Mouse (Mus musculus) forebrain, embryonic 10.5 days (tissue): Measurements from ENCODE around the gene Rpap1. TPM values are rescaled to one million over a fixed set of nuclear protein-coding genes. Genes with fewer than 3 reads are reported as not detected.

ENCODE experiments used
- DNase-seq: peaks from one replicate; pipeline ENCODE4 v3.0.0-alpha.2; 2017; ENCODE audit warnings: low spot score; ENCODE audit errors: extremely low spot score
- H3K27ac ChIP-seq: fragments of 300-500 bp; sonication (generic); 2 replicates; pipeline ENCODE4 v1.5.1; 2016; ENCODE audit warnings: mild to moderate bottlenecking
- H3K27me3 ChIP-seq: fragments of 300-500 bp; sonication (generic); 2 replicates; pipeline ENCODE4 v1.6.1; 2016; ENCODE audit warnings: mild to moderate bottlenecking; ENCODE audit not compliant: poor library complexity, severe bottlenecking
- H3K36me3 ChIP-seq: fragments of 300-500 bp; sonication (generic); replicated peaks from 2 replicates; pipeline ENCODE4 v1.6.1; 2016; ENCODE audit warnings: mild to moderate bottlenecking, moderate library complexity
- H3K4me1 ChIP-seq: fragments of 300-500 bp; sonication (generic); 2 replicates; pipeline ENCODE4 v1.6.1; 2016
- H3K4me3 ChIP-seq: fragments of 300-500 bp; sonication (generic); 2 replicates; pipeline ENCODE4 v1.5.1; 2016; ENCODE audit warnings: mild to moderate bottlenecking, moderate library complexity
- H3K9me3 ChIP-seq: fragments of 300-500 bp; sonication (generic); 2 replicates; pipeline ENCODE4 v1.6.1; 2016; ENCODE audit warnings: mild to moderate bottlenecking, moderate library complexity
- WGBS: fragments of 180-500 bp; shearing (Covaris S2); methylation state at CpG from one replicate; pipeline ENCODE4 v1.1.7; 2016; 5-methylcytosine and 5-hydroxymethylcytosine counted together
- polyA plus RNA-seq: library from polyadenylated mRNA; unstranded; fragments of >200 nt; fragmentation: Nextera tagmentation; extraction: Ambion mirVana; gene quantifications from 2 replicates; pipeline ENCODE4 v1.2.1, GENCODE M21; 2016

Rpap1 gene
- polyA plus RNA-seq, 1 experiment from 2014 or later: 43.5 TPM

DNA sequence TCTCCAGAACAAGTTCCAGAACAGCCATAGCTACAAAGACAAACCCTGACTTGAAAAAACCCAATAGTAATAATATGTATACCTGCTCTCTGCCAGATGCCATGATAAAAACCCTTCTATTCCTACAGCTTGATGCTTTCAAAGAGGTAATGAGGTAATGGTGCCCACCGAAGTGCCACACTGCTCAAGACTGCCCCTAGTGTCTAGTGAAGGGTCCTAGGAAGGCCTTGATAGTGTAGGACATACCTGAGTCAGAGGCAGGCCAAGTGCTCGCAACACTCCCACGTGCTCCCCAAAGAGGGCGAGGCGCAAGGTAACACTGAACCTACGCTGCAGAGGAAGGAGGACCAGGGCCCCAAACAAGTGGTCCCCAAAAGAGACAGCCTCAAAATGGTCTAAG, 20.1 kb downstream of the Rpap1 start:
- Histone ChIP-seq H3K36me3 (peaks cover 87% of the 10 kb centered on the region), H3K4me1 (no peaks in the 10 kb centered on the region), H3K27ac (no peak overlapping the region), H3K9me3 (no peaks in the 10 kb centered on the region), H3K4me3 (no peak overlapping the region), H3K27me3 (peaks cover 6% of the 10 kb centered on the region)
- no peak for DNase-seq
- WGBS: 94% methylated on average over 6 of the region's 6 CpGs

DNA sequence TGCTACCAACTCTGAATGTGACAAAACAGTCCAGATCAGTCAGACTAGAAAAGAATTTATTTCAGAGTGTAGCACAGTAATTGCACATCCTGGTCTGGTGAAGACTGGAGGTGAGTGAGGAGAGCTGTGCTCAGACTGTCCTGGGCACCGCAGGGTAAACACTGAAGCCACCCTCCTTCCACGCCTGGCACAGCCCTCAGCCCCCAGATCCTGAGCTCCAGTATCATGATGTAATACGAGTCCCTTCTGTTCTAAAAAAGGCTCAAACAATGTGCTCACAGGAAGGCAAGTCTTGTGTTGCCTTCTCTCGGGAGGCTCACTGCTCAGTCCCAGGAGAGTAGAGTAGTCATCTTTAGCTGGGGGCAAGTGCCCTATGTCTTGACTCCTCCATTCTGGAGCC, 23.4 kb downstream of the Rpap1 start:
- H3K27ac ChIP-seq: no peak overlapping the region
- H3K27me3 ChIP-seq: peaks cover 39% of the 10 kb centered on the region
- H3K9me3 ChIP-seq: no peaks in the 10 kb centered on the region
- WGBS: 81% methylated on average over 4 of the region's 4 CpGs
- H3K4me1 ChIP-seq: peaks cover 10% of the 10 kb centered on the region
- H3K4me3 ChIP-seq: no peak overlapping the region
- H3K36me3 ChIP-seq: peaks cover 53% of the 10 kb centered on the region
- no peak for DNase-seq

- 85% methylated on average over 1 of the region's 1 CpGs for WGBS
- peaks cover 25% of the 10 kb centered on the region for H3K4me1 ChIP-seq
- peaks cover 40% of the 10 kb centered on the region for H3K36me3 ChIP-seq
- peaks cover 1% of the 10 kb centered on the region; the same call in 1 of the 2 replicates for H3K9me3 ChIP-seq
- no peak for DNase-seq
- no peak overlapping the region for H3K4me3 ChIP-seq
- H3K27me3 ChIP-seq: peaks cover 56% of the 10 kb centered on the region
- no peak overlapping the region for H3K27ac ChIP-seq
Measured at GRCm38 (mm10) chr2:119762276-119762675, 25.1 kb downstream of the Rpap1 start.

GRCm38 (mm10) chr2:119760251-119760650, 27.1 kb downstream of the Rpap1 start, which contains the start of gene Ltk:
Gene Ltk, minus strand, starts transcription at chr2:119760431.
- peaks cover 3% of the 10 kb centered on the region; the same call in 1 of the 2 replicates for H3K9me3 ChIP-seq
- WGBS: 12% methylated on average over 9 of the region's 9 CpGs
- no peak for DNase-seq
- H3K36me3 ChIP-seq: peaks cover 22% of the 10 kb centered on the region
- H3K27me3 ChIP-seq: peaks cover 76% of the 10 kb centered on the region
- H3K4me1 ChIP-seq: peaks cover 25% of the 10 kb centered on the region
- no peak within 1 kb of the TSS for H3K27ac ChIP-seq
- peak within 1 kb of the TSS; percentile 65; the same call in 1 of the 2 replicates for H3K4me3 ChIP-seq

- peaks cover 11% of the 10 kb centered on the region for H3K36me3 ChIP-seq
- peak overlapping the region; percentile 65 for H3K4me3 ChIP-seq
- H3K27me3 ChIP-seq: peaks cover 87% of the 10 kb centered on the region
- H3K27ac ChIP-seq: peak overlapping the region; percentile 62; the same call in 1 of the 2 replicates
- H3K9me3 ChIP-seq: peaks cover 3% of the 10 kb centered on the region; the same call in 1 of the 2 replicates
- peaks cover 25% of the 10 kb centered on the region for H3K4me1 ChIP-seq
- peak; percentile 29 for DNase-seq
- 5% methylated on average over 44 of the region's 44 CpGs for WGBS
Measured at GRCm38 (mm10) chr2:119758844-119759835, 28.2 kb downstream of the Rpap1 start.

DNA sequence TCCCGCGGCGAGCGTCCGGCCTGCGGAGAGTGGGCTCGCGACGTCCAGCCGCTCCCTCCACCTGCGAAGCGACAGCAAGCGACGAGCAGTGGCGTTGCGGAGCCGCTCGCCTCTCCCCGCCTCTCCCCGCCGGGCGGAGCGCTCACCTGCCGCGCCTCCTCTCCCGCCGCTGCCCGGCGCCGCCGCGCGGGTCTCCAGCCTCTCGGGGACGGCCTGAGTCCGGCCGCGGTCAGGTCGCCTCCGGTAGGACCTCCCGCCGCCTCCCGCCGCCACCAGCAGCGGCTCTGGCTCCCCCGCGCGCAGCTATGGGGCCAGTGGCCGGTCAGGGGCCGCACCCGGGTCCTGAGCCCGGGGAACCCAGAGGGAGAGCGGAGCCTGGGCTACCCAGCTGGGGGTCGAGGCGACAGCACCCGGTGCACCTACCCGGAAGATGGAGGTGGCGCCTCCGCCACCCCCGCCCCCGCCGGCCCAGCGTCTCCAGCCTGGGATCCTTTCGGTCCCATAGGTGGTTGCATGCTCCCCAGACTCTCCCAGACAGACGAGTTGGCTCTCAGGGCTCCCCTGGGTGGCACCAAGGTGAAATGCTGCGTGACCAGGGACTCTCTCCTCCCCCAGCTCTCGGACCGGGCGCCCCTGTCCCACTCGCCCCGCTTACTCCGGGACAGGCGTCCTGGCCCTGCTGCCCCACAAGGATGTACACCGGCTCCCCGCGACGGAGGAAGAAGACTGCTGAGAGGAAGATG, 29.1 kb downstream of the Rpap1 start:
- Histone ChIP-seq H3K27me3 (peaks cover 94% of the 10 kb centered on the region), H3K4me3 (peak overlapping the region; percentile 65), H3K9me3 (peaks cover 3% of the 10 kb centered on the region; the same call in 1 of the 2 replicates), H3K36me3 (peaks cover 2% of the 10 kb centered on the region), H3K4me1 (peaks cover 25% of the 10 kb centered on the region), H3K27ac (peak overlapping the region; percentile 62)
- DNase-seq: peak; percentile 29
- under 1% methylated on average over 62 of the region's 77 CpGs for WGBS

DNA sequence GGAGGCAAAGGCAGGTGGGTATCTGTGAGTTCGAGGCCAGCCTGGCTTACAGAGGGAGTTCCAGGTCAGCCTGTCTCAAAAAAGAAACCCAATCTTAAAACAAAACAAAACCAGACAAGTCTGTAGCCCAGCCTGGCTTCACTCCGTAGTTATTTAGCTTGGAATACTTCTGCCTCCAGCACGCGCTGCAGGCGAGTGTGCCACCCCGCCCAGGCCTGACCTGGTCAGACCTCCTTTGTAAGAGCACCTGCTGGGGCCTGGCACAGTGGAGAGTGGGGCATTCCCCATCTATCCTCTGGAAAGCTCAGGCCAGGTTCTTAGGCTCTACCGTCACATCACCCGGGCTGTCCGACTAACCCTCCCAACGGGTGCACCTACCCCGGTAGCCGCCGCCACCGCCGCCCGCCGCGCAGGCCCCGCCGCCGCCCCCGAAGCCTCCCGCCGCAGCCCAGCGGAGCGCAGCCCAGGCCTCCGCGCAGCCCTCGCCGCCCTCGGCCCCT, 29.7 kb downstream of the Rpap1 start:
- peak overlapping the region; percentile 62 for H3K27ac ChIP-seq
- peaks cover 98% of the 10 kb centered on the region for H3K27me3 ChIP-seq
- H3K9me3 ChIP-seq: peaks cover 3% of the 10 kb centered on the region; the same call in 1 of the 2 replicates
- H3K36me3 ChIP-seq: no peaks in the 10 kb centered on the region
- WGBS: 2% methylated on average over 26 of the region's 31 CpGs
- H3K4me1 ChIP-seq: peaks cover 25% of the 10 kb centered on the region
- no peak for DNase-seq
- peak overlapping the region; percentile 65 for H3K4me3 ChIP-seq

DNA sequence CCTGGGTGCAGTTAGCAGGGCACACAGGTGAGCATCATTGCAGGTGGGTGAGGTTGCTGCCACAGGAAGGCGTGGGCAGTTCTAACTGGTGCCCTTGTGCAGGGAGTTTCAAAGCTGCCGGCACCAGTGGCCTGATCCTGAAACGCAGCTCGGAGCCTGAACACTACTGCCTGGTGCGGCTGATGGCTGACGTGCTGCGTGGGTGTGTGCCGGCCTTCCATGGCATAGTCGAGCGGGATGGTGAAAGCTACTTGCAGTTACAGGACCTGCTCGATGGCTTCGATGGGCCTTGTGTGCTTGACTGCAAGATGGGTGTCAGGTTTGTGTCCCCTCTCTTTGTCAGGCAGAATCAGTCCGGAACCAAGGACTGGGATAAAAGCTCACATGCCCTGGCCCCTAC, 38.1 kb downstream of the Rpap1 start:
- no peaks in the 10 kb centered on the region for H3K9me3 ChIP-seq
- WGBS: 79% methylated on average over 13 of the region's 13 CpGs
- H3K4me1 ChIP-seq: peaks cover 10% of the 10 kb centered on the region
- peaks cover 95% of the 10 kb centered on the region for H3K27me3 ChIP-seq
- no peak overlapping the region for H3K4me3 ChIP-seq
- H3K36me3 ChIP-seq: no peaks in the 10 kb centered on the region
- H3K27ac ChIP-seq: no peak overlapping the region
- no peak for DNase-seq

GRCm38 (mm10) chr2:119747554-119747953, 39.8 kb downstream of the Rpap1 start:
- Histone ChIP-seq H3K4me3 (no peak overlapping the region), H3K4me1 (peaks cover 27% of the 10 kb centered on the region), H3K36me3 (no peaks in the 10 kb centered on the region), H3K27me3 (peaks cover 97% of the 10 kb centered on the region), H3K27ac (no peak overlapping the region), H3K9me3 (no peaks in the 10 kb centered on the region)
- whole genome bisulfite sequencing: 79% methylated on average over 7 of the region's 7 CpGs
- no peak for DNase-seq

GRCm38 (mm10) chr2:119745281-119745680, 42.1 kb downstream of the Rpap1 start:
- Histone ChIP-seq H3K36me3 (no peaks in the 10 kb centered on the region), H3K4me1 (peaks cover 50% of the 10 kb centered on the region), H3K4me3 (no peak overlapping the region), H3K27ac (no peak overlapping the region), H3K27me3 (peaks cover 91% of the 10 kb centered on the region), H3K9me3 (no peaks in the 10 kb centered on the region)
- DNase-seq: no peak
- 13% methylated on average over 1 of the region's 1 CpGs for WGBS

DNA sequence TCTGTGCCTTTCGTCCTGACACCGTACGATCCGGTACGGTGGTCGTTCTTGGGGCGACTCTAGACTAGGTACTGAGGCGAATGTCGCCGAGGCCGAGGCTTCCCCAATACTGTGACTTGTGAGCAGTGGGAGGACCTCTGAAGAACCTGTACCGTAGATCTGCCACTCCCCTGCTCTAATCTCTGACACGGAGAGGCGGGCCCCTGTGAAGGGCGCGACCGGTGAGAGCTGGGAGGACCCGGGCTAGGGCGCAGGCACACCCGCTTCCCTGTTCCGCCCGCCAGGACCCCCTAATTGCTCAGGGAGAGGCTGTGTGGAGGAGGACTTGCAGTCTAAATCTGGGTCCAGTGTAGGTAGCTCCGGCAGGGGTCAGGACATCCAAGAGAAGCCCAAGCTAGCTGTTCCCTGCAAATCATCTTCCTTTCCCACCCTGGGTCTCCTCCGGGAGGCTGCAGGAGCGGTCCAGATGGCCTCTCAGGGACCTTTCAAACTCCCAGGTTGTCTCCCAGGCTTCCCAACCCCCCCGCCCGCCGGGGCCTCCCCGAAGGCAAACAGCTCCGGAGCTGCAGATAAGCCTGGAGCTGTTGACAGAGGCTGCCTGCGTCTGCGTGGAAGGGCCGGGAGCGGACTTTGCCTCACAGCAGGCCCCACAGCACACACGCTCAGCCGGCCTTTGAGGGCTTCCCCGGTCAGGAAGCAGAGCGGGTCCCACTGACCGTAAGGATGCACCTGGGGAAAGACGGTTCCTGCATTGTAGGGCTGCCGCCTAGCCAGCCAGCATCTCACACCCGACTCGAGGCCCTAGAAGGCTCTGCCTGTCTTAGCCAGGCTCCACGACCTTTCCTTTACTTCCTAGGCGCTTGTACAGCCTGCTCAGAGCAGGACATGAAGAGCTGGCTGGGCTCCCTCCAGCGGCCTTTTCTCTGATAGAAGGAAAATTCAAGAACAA, 42.9 kb downstream of the Rpap1 start:
- H3K27ac ChIP-seq: no peak overlapping the region
- peaks cover 50% of the 10 kb centered on the region for H3K4me1 ChIP-seq
- peak; percentile 44 for DNase-seq
- H3K36me3 ChIP-seq: no peaks in the 10 kb centered on the region
- WGBS: 1% methylated on average over 46 of the region's 46 CpGs
- H3K4me3 ChIP-seq: peak overlapping the region; percentile 68
- H3K27me3 ChIP-seq: peaks cover 91% of the 10 kb centered on the region
- H3K9me3 ChIP-seq: no peaks in the 10 kb centered on the region

- Histone ChIP-seq H3K27me3 (peaks cover 91% of the 10 kb centered on the region), H3K4me3 (peak overlapping the region; percentile 68), H3K36me3 (no peaks in the 10 kb centered on the region), H3K9me3 (no peaks in the 10 kb centered on the region), H3K4me1 (peaks cover 50% of the 10 kb centered on the region), H3K27ac (no peak overlapping the region)
- DNase-seq: no peak
- 5% methylated on average over 22 of the region's 22 CpGs for WGBS
Measured at GRCm38 (mm10) chr2:119743808-119744162, 43.6 kb downstream of the Rpap1 start.
